Mouse (Mus musculus): ENCODE measurements around the gene Akna. TPM values are rescaled to one million over a fixed set of nuclear protein-coding genes. Genes with fewer than 3 reads are reported as not detected.
"Not testable (repeated sequence)": the region's sequence is repeated elsewhere in the genome, so short reads cannot be mapped to it uniquely, and the experiment has no call there.

The Akna gene
- total RNA-seq, 1 experiment from 2014 or later, result 189 TPM

DNA sequence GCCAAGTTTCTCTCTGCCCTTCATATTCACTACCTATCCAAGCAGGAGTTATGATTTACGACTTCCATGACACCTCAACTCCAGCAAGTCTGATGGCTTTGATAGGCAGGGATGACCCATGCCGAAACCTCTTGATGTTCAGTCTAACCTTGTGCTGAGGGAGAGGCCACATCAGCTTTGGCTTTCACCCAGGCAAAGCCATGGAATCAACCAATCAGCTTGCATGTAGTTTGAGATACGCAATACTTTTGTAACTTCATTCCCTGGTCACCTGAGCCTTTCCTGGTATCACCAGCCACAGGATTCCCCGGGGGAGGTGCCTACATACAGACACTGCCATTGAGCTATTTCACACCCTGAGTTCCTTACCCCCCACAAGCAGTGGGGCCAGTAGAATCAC, 56.5 kb downstream of the Akna start:
- no peak for ATAC-seq (ENCODE audit: extremely low read depth, insufficient number of reproducible peaks, low FRiP score, poor library complexity, severe bottlenecking)

DNA sequence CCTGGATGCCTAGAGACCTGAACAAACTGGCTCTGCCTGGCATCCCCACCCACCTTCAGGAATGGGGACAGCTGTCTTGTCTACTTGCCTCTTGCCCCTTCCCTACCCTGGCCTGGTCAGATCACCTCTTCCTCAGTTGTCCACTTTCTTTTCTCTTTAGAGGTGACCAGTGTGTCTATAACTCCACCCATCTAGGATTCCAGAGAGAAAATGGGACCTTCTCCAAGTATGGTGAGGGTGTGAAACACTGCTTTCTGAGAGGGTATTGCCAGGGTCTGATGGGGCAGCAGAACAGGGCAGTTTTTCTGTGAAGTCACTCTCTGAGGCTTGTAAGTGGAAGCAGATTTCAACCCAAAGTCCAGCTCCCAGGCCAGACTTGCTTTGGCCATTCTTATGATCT, 57.9 kb downstream of the Akna start:
- ATAC-seq (ENCODE audit: extremely low read depth, insufficient number of reproducible peaks, low FRiP score, poor library complexity, severe bottlenecking), result no peak

DNA sequence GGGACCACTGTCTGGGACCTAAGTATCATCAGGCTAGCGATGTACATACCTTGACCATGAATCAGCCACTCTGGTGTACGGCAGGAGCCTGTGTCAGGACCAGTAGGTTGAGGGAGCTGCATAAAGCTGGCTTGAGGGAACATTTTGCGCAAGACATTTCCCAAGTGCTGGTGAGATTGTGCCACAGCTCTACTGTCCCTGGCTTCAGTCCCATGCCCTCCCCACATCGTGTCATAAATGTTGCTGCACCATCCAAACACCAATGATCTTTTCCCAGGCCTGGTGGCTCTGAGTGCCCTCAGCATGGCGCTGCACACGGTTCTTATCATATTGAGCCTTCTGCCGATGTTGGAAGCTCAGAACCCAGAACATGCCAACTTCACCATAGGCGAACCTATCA, 58.9 kb downstream of the Akna start, which contains the start of gene Orm1:
Gene Orm1, plus strand, starts transcription at position 266 of the 400 bp plus-strand sequence.
- ATAC-seq (ENCODE audit: extremely low read depth, insufficient number of reproducible peaks, low FRiP score, poor library complexity, severe bottlenecking), result 0 out of 2 replicates have a peak, but pooled peaks have one; percentile 11

DNA sequence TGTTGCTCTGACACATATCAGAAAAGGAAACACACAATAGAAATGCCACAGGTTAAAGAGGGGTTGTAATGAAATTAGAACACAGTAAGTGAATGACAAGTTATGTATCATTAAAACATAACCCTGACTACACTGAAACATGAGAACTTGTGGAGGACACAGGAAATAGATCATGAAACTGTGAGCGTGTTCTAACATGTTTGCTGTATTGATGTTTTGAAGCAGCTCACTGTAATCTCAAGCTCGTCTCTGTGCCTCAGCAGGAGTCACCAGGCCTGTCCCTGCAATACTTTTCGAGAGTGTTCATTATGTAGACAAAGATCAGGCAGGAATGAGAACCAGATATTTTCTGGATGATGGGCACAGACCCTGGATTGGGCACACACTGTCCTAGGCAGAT, 59.5 kb downstream of the Akna start:
- no peak for ATAC-seq (ENCODE audit: extremely low read depth, insufficient number of reproducible peaks, low FRiP score, poor library complexity, severe bottlenecking)

DNA sequence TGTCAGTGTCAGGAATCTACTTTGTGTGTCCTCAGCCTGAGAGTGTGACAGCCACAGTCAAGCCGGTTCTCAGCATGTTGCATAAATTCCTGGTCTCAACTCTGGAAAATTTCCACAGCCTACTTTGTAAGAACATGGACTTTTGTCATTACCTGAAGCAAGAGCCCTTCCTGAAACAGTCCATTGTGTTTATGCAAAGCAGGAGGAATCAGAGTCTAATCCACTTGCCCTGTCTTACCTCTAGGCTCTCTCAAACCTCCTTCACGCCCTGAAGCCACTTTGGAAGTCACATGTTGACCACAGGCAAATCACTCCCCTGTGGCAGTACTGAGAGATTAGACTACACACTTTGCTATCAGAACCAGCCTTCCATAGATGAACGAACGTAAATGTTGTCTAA, 60.7 kb downstream of the Akna start:
- no peak for ATAC-seq (ENCODE audit: extremely low read depth, insufficient number of reproducible peaks, low FRiP score, poor library complexity, severe bottlenecking)

DNA sequence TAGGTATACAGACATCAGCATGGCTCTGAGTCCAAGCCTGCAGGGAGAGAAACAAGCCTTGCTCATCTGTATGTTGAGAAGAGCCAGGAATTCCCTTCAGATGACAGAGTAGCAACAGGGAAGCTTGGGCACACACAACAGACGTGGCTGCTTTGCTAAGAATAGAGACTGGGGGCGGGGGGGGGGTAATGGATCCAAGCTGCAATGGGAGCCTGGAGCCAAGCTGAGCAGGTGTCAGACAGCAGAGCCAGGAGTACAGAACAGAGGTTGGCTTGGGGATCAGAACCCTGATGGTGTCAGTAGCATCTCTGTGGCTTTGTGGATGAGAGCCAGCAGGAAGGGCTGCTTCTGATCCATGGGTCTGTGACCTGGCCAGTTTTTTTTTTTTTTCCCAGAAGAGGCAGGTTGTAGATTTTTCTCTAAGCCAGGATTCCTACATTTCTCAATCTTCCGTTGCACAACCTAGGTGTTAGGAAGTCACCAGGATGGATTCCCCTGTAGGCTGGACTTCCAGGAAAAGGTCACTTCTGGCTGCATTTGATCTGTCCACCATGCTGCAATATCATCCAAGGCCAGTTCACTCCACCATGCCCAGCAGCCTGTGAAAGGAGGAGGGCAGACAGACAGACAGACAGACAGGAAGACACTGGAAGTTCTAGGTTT, 64.6 kb downstream of the Akna start:
- no peak for ATAC-seq (ENCODE audit: extremely low read depth, insufficient number of reproducible peaks, low FRiP score, poor library complexity, severe bottlenecking)

DNA sequence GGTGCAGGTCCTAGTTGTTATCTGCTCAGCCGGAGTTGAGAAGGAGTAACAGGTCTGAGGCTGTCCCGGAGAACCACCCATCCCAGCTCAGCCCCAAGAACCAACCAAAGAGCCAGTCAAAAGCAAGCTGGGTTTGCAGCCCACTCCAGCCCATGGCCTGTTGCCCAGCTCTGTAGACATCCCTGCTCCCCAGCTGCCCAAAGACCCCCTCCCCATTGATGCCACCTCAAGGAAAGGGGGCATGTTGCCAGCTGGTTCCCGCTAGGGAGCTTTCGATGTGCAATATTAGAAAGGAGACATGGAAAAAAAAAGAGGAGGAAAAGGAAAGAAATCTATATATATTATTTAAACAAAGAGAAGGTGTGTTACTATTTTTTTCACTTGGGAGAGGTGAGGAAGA, 69.8 kb downstream of the Akna start:
- no peak for ATAC-seq (ENCODE audit: extremely low read depth, insufficient number of reproducible peaks, low FRiP score, poor library complexity, severe bottlenecking)

DNA sequence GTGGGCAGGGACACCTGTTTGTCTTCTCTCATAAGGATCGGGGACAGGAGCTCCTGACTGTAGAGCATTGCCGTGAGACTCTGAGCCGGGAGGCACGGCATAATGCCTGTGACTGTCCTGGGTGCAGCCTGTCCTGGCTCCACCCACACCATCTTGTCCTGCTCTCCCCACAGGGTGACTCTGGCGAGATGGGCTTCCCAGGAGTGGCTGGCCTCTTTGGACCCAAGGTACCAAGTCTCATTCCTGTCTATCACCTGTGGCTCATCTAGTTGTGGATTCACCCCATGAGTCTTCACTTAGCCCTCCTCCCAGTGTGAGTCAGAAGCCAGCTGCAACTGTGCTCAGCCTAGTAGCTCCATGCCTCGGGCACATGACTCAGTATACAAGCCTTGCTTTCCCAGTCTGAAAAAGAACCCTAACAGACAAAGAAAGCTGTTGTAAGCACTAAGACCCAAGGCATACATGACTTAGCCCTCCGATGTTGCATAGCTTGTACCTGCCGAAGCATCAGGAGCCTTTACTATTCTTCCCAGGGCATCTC, 79.8 kb downstream of the Akna start:
- no peak for ATAC-seq (ENCODE audit: extremely low read depth, insufficient number of reproducible peaks, low FRiP score, poor library complexity, severe bottlenecking)

DNA sequence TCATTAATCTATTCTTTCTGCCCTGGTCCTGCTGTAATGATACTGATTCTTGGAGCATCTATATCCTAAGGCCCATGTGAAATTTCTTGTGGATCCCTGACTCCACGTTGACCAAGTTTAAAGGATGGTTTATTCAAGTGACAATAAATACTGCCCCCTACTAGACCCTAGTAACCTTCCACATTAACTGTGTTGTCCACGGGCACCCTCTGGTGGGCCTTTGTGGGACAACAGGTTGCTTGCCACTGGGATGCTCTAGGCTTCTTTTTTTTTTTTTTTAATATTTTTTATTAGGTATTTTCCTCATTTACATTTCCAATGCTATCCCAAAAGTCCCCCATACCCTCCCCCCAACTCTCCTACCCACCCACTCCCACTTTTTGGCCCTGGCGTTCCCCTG, 83.6 kb downstream of the Akna start:
- not testable (repeated sequence) for ATAC-seq (ENCODE audit: extremely low read depth, insufficient number of reproducible peaks, low FRiP score, poor library complexity, severe bottlenecking)

Other genes starting within 250 kb of the Akna start
- gene Ambp, start 248.6 kb downstream of the Akna start, total RNA-seq (2017), result not detected in 2 replicates
- not detected in 2 replicates for gene Kif12, start 231.2 kb downstream of the Akna start, total RNA-seq (2017)
- 3.3 and 4.7 TPM in 2 replicates for gene Col27a1, start 189.3 kb downstream of the Akna start, total RNA-seq (2017)
- not detected in 2 replicates for gene Orm1, start 58.8 kb downstream of the Akna start, total RNA-seq (2017)
- 0.86 TPM in 1 of 2 replicates, not detected in the other for gene Orm3, start 47.2 kb downstream of the Akna start, total RNA-seq (2017)
- gene Orm2, start 40.9 kb downstream of the Akna start, total RNA-seq (2017), result not detected in 2 replicates
- gene Whrn, start 92.6 kb upstream of the Akna start, total RNA-seq (2017), result 13.3 and 21.5 TPM in 2 replicates
- gene Atp6v1g1, start 141.4 kb upstream of the Akna start, total RNA-seq (2017), result 150 and 174 TPM in 2 replicates
- gene Tmem268, start 155.4 kb upstream of the Akna start, total RNA-seq (2017), result 23.6 and 25.5 TPM in 2 replicates
- not detected in 2 replicates for gene Gm11213, start 201.9 kb upstream of the Akna start, total RNA-seq (2017)
- not detected in 2 replicates for gene Tex48, start 219.1 kb upstream of the Akna start, total RNA-seq (2017)

Measured in neutrophil, adult 5-6 weeks (primary cell).